In the genomic region with DNA sequence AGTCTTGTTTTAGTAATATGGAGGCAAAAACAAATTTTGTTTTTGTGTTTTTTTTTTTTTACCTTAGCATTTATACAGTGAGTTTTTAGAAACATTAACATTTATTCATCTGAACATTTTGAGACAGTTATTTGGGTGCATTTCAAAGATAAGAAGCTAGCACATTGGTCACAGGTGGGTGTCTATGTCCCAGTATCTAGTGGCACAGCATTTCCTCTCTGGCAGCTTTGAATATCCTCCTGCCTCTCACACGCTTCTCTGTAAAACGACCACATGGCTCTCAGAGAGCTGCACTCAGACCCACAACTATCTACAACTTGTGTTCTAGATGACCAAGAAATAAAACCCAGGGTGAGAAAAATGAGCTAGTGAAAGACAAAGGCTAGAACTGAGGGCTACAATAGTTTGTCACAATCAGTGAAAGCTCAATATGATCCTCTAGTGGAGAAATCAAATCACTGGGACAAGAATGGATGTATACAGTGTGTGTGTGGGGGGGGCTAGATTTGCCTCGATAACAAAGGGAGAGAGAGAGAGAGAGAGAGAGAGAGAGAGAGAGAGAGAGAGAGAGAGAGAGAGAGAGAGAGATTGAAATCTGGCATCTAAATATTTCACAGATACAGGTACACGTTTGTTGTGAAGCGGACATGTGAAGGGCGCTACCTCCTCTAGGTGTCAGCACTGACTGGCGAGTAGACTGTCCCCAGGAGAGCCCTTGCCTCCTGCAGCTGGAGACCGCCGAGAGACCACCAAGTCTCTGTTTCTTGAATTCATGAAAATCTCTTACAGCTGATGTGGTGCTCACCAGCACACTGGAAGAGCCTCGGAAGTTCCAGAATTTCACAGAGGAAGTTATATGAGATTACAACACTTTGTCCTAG, we compare ENCODE assay signal across 7 mouse cellular contexts. TPM values are rescaled to one million over a fixed set of nuclear protein-coding genes. Genes with fewer than 3 reads are reported as not detected.
DNase-seq lines count a peak whose midpoint lies in the region; ATAC-seq and TF ChIP-seq lines count a peak whose summit lies in the region.

No protein-coding gene starts in this region.

- no peak overlapping the region for H3K9ac ChIP-seq in forebrain, embryonic 12.5 days
- H3K9ac ChIP-seq in limb, embryonic 14.5 days (ENCODE audit: low read depth, low read length, severe bottlenecking): no peak overlapping the region
- no peak overlapping the region for H3K9ac ChIP-seq in neural tube, embryonic 12.5 days

- peak overlapping the region; percentile 38 for H3K4me3 ChIP-seq in forebrain, embryonic 12.5 days (replicated peaks)
- peak overlapping the region; percentile 29 for H3K4me3 ChIP-seq in limb, embryonic 14.5 days (replicated peaks; ENCODE audit: low read length)
- peak overlapping the region; percentile 2; the same call in 1 of the 2 replicates for H3K4me3 ChIP-seq in neural tube, embryonic 12.5 days

- no peak overlapping the region for H3K27ac ChIP-seq in forebrain, embryonic 12.5 days
- H3K27ac ChIP-seq in limb, embryonic 14.5 days (replicated peaks; ENCODE audit: low read depth, low read length): no peak overlapping the region
- no peak overlapping the region for H3K27ac ChIP-seq in neural tube, embryonic 12.5 days

- H3K4me2 ChIP-seq in forebrain, embryonic 12.5 days: peak overlapping the region; percentile 69
- peak overlapping the region; percentile 61 for H3K4me2 ChIP-seq in limb, embryonic 14.5 days (replicated peaks; ENCODE audit: low read depth, low read length, severe bottlenecking)
- H3K4me2 ChIP-seq in neural tube, embryonic 12.5 days (replicated peaks): peak overlapping the region; percentile 57

- TF ChIP-seq POLR2A in limb, embryonic 14.5 days (IDR thresholded peaks at IDR 0.05; ENCODE audit: borderline replicate concordance, extremely low read depth, insufficient read depth, insufficient read length): no peak

- 0 out of 2 replicates have a peak, but pooled peaks have one; percentile 32 for ATAC-seq in forebrain, embryonic 12.5 days (ENCODE audit: low FRiP score)
- ATAC-seq in limb, embryonic 14.5 days (ENCODE audit: low FRiP score, low read depth): no peak
- peak; percentile 50 for ATAC-seq in neural tube, embryonic 12.5 days (ENCODE audit: low FRiP score, low read depth)

- peaks cover 19% of the 10 kb centered on the region for H3K27me3 ChIP-seq in forebrain, embryonic 12.5 days
- peaks cover 20% of the 10 kb centered on the region; the same call in 1 of the 2 replicates for H3K27me3 ChIP-seq in limb, embryonic 14.5 days (ENCODE audit: control insufficient read depth, insufficient read depth, low read length)
- H3K27me3 ChIP-seq in neural tube, embryonic 12.5 days (replicated peaks): peaks cover 6% of the 10 kb centered on the region; the same call in 1 of the 2 replicates

- no peaks in the 10 kb centered on the region for H3K9me3 ChIP-seq in forebrain, embryonic 12.5 days
- no peaks in the 10 kb centered on the region for H3K9me3 ChIP-seq in limb, embryonic 14.5 days (ENCODE audit: control insufficient read depth, low read length)
- H3K9me3 ChIP-seq in neural tube, embryonic 12.5 days: no peaks in the 10 kb centered on the region

- 15% methylated on average over 10 of the region's 10 CpGs for WGBS in forebrain, embryonic 12.5 days
- WGBS in limb, embryonic 14.5 days: 7% methylated on average over 10 of the region's 10 CpGs
- WGBS in neural tube, embryonic 12.5 days: 15% methylated on average over 10 of the region's 10 CpGs

- H3K4me1 ChIP-seq in forebrain, embryonic 12.5 days: peaks cover 15% of the 10 kb centered on the region
- peaks cover 18% of the 10 kb centered on the region for H3K4me1 ChIP-seq in limb, embryonic 14.5 days (ENCODE audit: control insufficient read depth, insufficient read depth, low read length)
- peaks cover 7% of the 10 kb centered on the region; the same call in 1 of the 2 replicates for H3K4me1 ChIP-seq in neural tube, embryonic 12.5 days

- DNase-seq in 3T3-L1 (ENCODE audit: low read depth, low spot score) (peak; percentile 2), 416B (ENCODE audit: low read depth) (peak; percentile 62), adipocyte (ENCODE audit: low spot score) (no peak)
- no peak for DNase-seq in limb, embryonic 14.5 days (ENCODE audit: low spot score)
- DNase-seq in gastrocnemius, postnatal 14 days: no peak

- no peaks in the 10 kb centered on the region for H3K36me3 ChIP-seq in forebrain, embryonic 12.5 days (replicated peaks)
- no peaks in the 10 kb centered on the region for H3K36me3 ChIP-seq in limb, embryonic 14.5 days (ENCODE audit: control insufficient read depth, insufficient read depth, low read length)
- no peaks in the 10 kb centered on the region for H3K36me3 ChIP-seq in neural tube, embryonic 12.5 days

- intact Hi-C loops in gastrocnemius, postnatal 14 days (cut with DNase I; ENCODE audit: low total_unique reads): no loop called here

RNA-seq across cellular contexts. Expression of a gene that starts 1.1 kb away (rescaled TPM):
- polyA plus RNA-seq in forebrain, embryonic 12.5 days (2016; fragmentation: Nextera tagmentation; extraction: Ambion mirVana): not detected in 2 replicates
- polyA plus RNA-seq in limb, embryonic 14.5 days (2012; rRNA removed): 0.31 and 0.65 TPM in 2 replicates
- not detected in 2 replicates for polyA plus RNA-seq in limb, embryonic 14.5 days (2014; fragmentation: Nextera tagmentation; extraction: Ambion mirVana)
- not detected in 2 replicates for polyA plus RNA-seq in neural tube, embryonic 12.5 days (2016; fragmentation: Nextera tagmentation; extraction: Ambion mirVana)
- not detected for total RNA-seq in gastrocnemius, postnatal 14 days (2021)

RNA-seq across cellular contexts. Expression of a gene that starts 11.6 kb away (rescaled TPM):
- not detected in 2 replicates for polyA plus RNA-seq in forebrain, embryonic 12.5 days (2016; fragmentation: Nextera tagmentation; extraction: Ambion mirVana)
- polyA plus RNA-seq in limb, embryonic 14.5 days (2012; rRNA removed): 2.3 and 2.9 TPM in 2 replicates
- polyA plus RNA-seq in limb, embryonic 14.5 days (2014; fragmentation: Nextera tagmentation; extraction: Ambion mirVana): 1.8 and 2.8 TPM in 2 replicates
- not detected in 2 replicates for polyA plus RNA-seq in neural tube, embryonic 12.5 days (2016; fragmentation: Nextera tagmentation; extraction: Ambion mirVana)
- total RNA-seq in gastrocnemius, postnatal 14 days (2021): under 1 TPM in 1 of 2 experiments, not detected in 1; 0.11 TPM

RNA-seq across cellular contexts. Expression of a gene that starts 28.3 kb away (rescaled TPM):
- polyA plus RNA-seq in forebrain, embryonic 12.5 days (2016; fragmentation: Nextera tagmentation; extraction: Ambion mirVana): 96.0 and 100 TPM in 2 replicates
- 48.5 and 50.7 TPM in 2 replicates for polyA plus RNA-seq in limb, embryonic 14.5 days (2012; rRNA removed)
- 55.0 and 55.8 TPM in 2 replicates for polyA plus RNA-seq in limb, embryonic 14.5 days (2014; fragmentation: Nextera tagmentation; extraction: Ambion mirVana)
- polyA plus RNA-seq in neural tube, embryonic 12.5 days (2016; fragmentation: Nextera tagmentation; extraction: Ambion mirVana): 99.9 and 100 TPM in 2 replicates
- total RNA-seq in gastrocnemius, postnatal 14 days (2021): 10 to 100 TPM in 1 of 2 experiments, 1 to 10 TPM in 1; 8.2 to 10.1 TPM

Comparison
In these comparisons a context has a peak if more than half of its experiments do, and no peak if none do; other contexts are left out.
1. DNase-seq: peak in 3T3-L1 (single experiment) and 416B (single experiment); none in limb, embryonic 14.5 days (single experiment), adipocyte (single experiment) and gastrocnemius, postnatal 14 days (single experiment).
2. Peak in every context shown above with its lines, with median percentiles within 50 percentile points of each other: H3K4me2 ChIP-seq and H3K4me3 ChIP-seq.